Mouse (Mus musculus): Measurements from ENCODE around the gene Commd7. TPM values are rescaled to one million over a fixed set of nuclear protein-coding genes. Genes with fewer than 3 reads are reported as not detected.
A peak's percentile ranks its signal among the peaks of the same experiment; 100 is the strongest.
"Not testable (repeated sequence)": the region's sequence is repeated elsewhere in the genome, so short reads cannot be mapped to it uniquely, and the experiment has no call there.

Commd7 gene
- 10 to 100 TPM; 27.4 to 31.8 TPM for total RNA-seq (2021)
- long read RNA-seq, experiment 1, transcript Commd7-201 (9 exons, 3,210 nt), result major isoform, 27 of 32 reads
- long read RNA-seq, experiment 1, partial matches to known transcripts, result 1 of 32 reads
- long read RNA-seq, experiment 1, other reads (novel, unspliced or antisense), result 2 of 32 reads
- long read RNA-seq, experiment 2, transcript Commd7-201 (9 exons, 3,210 nt), result major isoform, 16 of 19 reads
- long read RNA-seq, experiment 2, partial matches to known transcripts, result 0 of 19 reads
- long read RNA-seq, experiment 2, other reads (novel, unspliced or antisense), result 2 of 19 reads

- DNase-seq (ENCODE audit: low spot score in 2 of 2), result peak; percentile 59 to 89
- intact Hi-C loops (cut with DNase I), result no loop called here
Measured at GRCm38 (mm10) chr2:153631976-153632870, at the start of gene Commd7. Gene Commd7, minus strand, starts transcription at chr2:153632781.

DNA sequence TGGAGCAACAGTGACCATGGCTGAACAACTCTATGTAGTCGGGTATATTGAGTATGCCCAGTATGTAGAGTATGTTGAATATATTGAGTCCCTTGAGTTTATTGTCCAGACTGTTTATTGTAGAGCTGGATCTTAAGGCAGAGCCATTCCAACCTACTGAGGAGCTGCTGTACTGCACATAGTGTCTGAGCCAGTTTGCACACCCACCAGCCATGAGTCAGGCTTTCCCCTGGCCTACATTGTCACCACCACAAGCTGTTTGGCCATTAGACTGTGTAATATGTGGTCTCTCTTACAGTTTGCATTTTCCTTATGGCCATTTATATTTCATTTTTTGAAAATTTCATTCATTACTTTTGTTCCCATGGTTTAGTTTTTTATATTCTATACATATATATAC lies 47.4 kb upstream of the Commd7 start:
- intact Hi-C loops (cut with DNase I), result no loop called here
- peak; percentile 23 to 39 for DNase-seq (ENCODE audit: low spot score in 2 of 2)

GRCm38 (mm10) chr2:153677550-153677949 lies 45.0 kb upstream of the Commd7 start:
- DNase-seq (ENCODE audit: low spot score in 2 of 2), result no peak
- intact Hi-C loops (cut with DNase I), result no loop called here

GRCm38 (mm10) chr2:153676944-153677343 lies 44.4 kb upstream of the Commd7 start:
- intact Hi-C loops (cut with DNase I), result no loop called here
- DNase-seq (ENCODE audit: low spot score in 2 of 2), result no peak

GRCm38 (mm10) chr2:153675364-153675763 lies 42.8 kb upstream of the Commd7 start:
- DNase-seq (ENCODE audit: low spot score in 2 of 2); intact Hi-C loops (cut with DNase I): not testable (repeated sequence)

DNA sequence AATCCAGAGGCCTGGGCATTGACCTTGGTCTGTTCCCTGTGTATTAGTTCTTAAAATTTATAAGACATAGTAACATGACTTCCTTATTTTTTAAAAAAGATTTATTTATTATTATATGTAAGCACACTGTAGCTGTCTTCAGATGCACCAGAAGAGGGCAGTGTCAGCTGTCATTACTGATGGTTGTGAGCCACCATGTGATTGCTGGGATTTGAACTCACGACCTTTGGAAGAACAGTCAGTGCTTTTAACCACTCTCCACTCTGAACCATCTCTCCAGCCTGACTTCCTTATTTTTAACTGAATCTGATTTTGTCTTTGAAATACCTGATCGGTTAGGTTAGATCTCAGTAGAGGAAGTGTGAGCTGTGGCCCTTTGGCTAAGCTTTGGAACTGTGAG lies 40.0 kb upstream of the Commd7 start:
- DNase-seq (ENCODE audit: low spot score in 2 of 2), result no peak

DNA sequence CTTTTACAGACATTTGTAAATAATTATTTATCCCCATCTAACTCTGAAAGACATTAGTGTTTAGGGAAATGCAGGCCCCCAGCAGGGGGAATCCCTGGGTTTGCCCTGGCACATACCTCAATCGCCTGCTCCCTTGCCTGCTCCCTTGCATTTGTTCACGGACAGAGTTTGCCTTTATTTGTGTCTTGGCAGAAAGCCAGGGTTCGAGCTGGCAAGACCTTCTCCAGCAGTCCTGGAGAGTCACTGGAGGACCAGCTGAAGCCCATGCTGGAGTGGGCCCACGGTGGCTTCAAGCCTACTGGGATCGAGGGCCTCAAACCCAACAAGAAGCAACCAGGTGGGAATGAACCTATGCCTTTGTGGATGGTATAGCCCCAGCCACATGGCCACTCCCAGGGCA lies 37.5 kb upstream of the Commd7 start:
- intact Hi-C loops (cut with DNase I), result no loop called here
- DNase-seq (ENCODE audit: low spot score in 2 of 2), result peak in 1 of 2 experiments; percentile 13

More for the DNA sequence above, 40.0 kb upstream of the Commd7 start:
- intact Hi-C loops (cut with DNase I), result no loop called here

- DNase-seq (ENCODE audit: low spot score in 2 of 2), result peak; percentile 62 to 88
- intact Hi-C loops (cut with DNase I), result loop anchor here (1.0 to 10.0 kb wide), 3 partner anchors 182 to 286 kb away; no protein-coding TSS in a partner anchor
Measured at GRCm38 (mm10) chr2:153668754-153669376, 36.3 kb upstream of the Commd7 start.

GRCm38 (mm10) chr2:153665401-153665800 lies 32.8 kb upstream of the Commd7 start:
- no peak for DNase-seq (ENCODE audit: low spot score in 2 of 2)
- intact Hi-C loops (cut with DNase I), result loop anchor here (10.0 kb wide), 2 partner anchors 259 to 289 kb away; no protein-coding TSS in a partner anchor

DNA sequence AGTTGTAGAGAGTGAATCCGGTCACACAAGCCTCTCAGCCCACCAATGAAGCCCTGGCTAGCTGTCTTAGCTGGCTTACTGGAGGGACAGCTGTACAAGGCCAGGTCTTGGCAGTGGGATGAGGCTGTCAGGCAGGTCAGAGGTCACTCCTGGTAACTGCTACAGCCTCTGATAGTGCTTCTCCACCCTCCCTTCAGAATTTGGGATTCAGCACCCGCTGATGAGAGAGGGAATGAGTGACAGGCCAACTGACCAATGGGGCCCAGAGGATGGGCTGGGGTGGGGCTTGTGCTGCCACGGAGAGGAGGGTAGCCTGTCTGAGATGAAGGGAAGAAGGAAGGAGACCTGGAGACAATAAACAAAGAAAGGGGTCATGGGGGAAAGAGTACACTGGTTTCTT lies 28.0 kb upstream of the Commd7 start:
- intact Hi-C loops (cut with DNase I), result loop anchor here (10.0 kb wide), 2 partner anchors 264 to 294 kb away; no protein-coding TSS in a partner anchor
- DNase-seq (ENCODE audit: low spot score in 2 of 2), result no peak

GRCm38 (mm10) chr2:153657659-153658058 lies 25.1 kb upstream of the Commd7 start:
- intact Hi-C loops (cut with DNase I); DNase-seq (ENCODE audit: low spot score in 2 of 2): not testable (repeated sequence)

DNA sequence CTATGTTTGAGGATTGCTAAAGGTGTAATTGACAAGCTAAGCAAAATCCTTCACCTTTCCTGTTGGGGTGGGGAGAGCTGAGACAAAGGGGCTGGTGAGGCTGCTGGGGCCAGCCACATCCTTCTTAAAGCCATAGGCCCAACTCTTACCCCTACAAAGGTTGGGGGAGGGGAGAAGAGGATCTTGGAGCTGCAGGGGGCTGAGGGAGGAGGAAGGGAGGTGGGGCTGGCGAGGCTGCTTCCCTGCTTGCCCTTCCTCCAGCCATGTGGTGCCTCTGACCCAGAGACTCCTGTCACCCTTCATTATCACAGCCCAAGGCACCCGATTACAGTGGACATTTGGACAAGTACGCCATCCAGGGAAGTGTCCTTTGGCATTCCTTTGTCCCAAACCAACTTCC lies 19.1 kb upstream of the Commd7 start:
- no peak for DNase-seq (ENCODE audit: low spot score in 2 of 2)
- intact Hi-C loops (cut with DNase I), result no loop called here

DNA sequence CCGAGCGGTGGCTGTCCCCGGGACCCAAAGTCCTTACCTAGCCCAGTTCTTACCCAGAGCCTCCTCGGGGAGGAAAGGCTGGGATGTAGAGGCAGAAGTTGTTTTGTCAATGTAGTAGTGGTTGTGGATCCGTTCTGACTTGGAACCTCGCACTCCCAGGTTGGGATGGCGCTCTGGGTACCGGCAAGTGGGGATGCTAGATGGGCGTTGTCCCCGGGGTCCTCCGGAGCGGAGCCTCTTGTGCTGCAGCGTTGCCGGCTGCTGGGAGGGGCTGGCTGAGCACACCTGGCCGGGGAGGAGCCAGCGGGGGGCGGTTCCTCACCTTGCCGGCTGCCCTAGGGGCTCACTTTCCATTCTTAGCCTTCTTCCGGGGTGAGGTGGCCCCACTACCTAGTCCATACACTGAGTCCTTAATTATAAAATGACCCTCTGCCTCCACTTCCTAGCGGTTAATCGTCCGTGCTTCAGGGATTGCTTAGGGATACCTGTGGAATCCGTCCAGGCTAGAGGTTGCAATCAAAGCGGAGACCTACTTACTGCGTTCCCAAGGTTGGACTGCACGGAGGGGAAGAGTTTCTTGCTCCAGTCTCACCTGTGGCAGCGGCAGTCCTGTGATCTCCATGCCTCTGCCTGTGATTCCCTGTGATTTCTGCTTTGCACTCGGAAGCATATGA lies 17.6 kb upstream of the Commd7 start:
- intact Hi-C loops (cut with DNase I), result no loop called here
- DNase-seq (ENCODE audit: low spot score in 2 of 2), result no peak

DNA sequence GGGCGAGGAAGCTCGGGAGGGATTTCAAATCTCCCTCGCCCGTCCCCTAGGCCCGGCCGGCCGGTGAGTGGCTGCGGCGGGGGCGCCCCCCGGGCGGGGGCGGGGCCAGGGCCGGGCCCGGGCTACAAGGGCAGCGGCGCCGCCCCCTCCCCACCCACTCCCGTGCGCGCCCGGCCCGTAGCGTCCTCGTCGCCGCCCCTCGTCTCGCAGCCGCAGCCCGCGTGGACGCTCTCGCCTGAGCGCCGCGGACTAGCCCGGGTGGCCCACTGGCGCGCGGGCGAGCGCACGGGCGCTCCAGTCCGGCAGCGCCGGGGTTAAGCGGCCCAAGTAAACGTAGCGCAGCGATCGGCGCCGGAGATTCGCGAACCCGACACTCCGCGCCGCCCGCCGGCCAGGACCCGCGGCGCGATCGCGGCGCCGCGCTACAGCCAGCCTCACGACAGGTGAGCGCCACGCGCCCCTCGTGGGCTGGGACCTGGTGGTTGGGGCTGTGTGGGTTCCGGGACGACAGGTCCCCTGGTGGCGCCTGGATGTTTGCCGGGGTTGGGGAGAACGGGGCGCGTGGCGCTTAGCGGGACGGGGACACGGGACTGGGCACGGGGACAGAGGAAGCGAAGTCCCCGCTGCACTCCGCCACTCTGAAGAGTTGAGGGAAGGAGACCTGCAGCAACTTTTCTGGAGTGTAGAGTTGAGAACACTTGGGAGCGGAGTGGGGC lies 16.9 kb upstream of the Commd7 start, which contains the start of gene Dnmt3b:
Gene Dnmt3b, plus strand, starts transcription at position 153 of the 716 bp plus-strand sequence.
- intact Hi-C loops (cut with DNase I), result no loop called here

DNA sequence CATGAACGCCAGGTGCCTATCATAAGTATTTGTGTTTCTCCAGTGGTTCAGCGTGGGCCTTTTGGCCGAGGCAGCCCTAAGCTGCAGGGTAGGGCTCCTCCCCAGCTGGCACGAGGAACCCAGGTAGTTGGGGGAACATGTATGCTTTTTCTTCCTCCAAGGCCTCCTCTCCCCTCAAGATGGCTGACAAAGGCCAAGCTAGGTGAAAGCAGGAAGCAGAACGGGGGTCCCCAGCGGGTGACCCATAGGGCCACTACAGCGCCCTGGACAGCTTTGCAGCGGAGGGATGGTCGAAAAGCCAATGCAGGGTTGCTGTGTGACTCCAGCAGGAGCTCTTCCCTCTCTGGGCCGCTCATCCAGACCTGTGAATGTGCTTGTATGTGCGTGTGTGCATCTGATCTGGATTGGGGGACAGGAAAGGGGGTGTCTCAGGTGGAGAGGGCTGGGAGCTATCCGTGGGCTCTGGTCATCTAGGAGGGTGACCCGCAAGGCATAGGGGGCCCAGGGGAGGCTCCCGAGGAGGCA lies 16.3 kb upstream of the Commd7 start:
- intact Hi-C loops (cut with DNase I), result no loop called here
- DNase-seq (ENCODE audit: low spot score in 2 of 2), result no peak

More for the DNA sequence above, 16.9 kb upstream of the Commd7 start, which contains the start of gene Dnmt3b:
- DNase-seq (ENCODE audit: low spot score in 2 of 2), result peak; percentile 38 to 53

DNA sequence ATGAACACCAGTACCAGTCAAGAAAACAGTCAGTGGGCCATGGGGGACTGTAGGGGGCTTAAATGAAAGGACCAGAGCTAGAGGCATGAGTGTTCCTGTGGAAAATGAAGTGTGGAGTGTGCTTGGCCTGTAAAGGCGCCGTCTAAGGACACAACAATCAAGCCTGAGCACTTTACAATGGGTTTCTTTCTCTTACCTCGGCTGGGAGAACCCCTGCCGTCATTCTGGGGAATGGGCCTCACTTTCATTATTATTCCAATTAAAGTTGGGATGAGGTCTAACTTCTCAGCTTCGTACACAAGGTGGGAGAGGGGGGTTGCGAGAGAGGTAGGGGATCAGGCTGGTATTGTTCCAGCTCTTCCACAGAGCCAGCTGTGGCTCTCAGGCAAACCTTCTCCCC lies 10.4 kb upstream of the Commd7 start:
- no peak for DNase-seq (ENCODE audit: low spot score in 2 of 2)
- intact Hi-C loops (cut with DNase I), result no loop called here

- no peak for DNase-seq (ENCODE audit: low spot score in 2 of 2)
- intact Hi-C loops (cut with DNase I), result no loop called here
Measured at GRCm38 (mm10) chr2:153642496-153642895, 9.9 kb upstream of the Commd7 start.

GRCm38 (mm10) chr2:153638977-153639680 lies 6.5 kb upstream of the Commd7 start:
- no peak for DNase-seq (ENCODE audit: low spot score in 2 of 2)
- intact Hi-C loops (cut with DNase I), result no loop called here
